Mouse (Mus musculus) stomach, embryonic 16.5 days (tissue): ENCODE results near the gene Galt. TPM values are rescaled to one million over a fixed set of nuclear protein-coding genes. Genes with fewer than 3 reads are reported as not detected.

ENCODE experiments used
- ATAC-seq: fragments of 200-750 bp; cut with Nextera tagmentation; 2 replicates; pipeline ENCODE4 v1.8.0; 2017; ENCODE audit warnings: moderate number of reproducible peaks, moderate TSS enrichment; ENCODE audit not compliant: insufficient read depth, low FRiP score
- H3K27ac ChIP-seq: fragments of 300-500 bp; sonication (generic); 2 replicates; pipeline ENCODE4 v1.5.1; 2014; ENCODE audit warnings: low read length
- H3K27me3 ChIP-seq: fragments of 300-500 bp; sonication (generic); 2 replicates; pipeline ENCODE4 v1.6.1; 2014; ENCODE audit warnings: low read length, control low read depth, mixed read lengths; ENCODE audit not compliant: control insufficient read depth, insufficient read depth
- H3K36me3 ChIP-seq: fragments of 300-500 bp; sonication (generic); 2 replicates; pipeline ENCODE4 v1.6.1; 2014; ENCODE audit warnings: low read length; ENCODE audit not compliant: control insufficient read depth, insufficient read depth
- H3K4me1 ChIP-seq: fragments of 300-500 bp; sonication (generic); 2 replicates; pipeline ENCODE4 v1.6.1; 2014; ENCODE audit warnings: low read length, control low read depth, mixed read lengths; ENCODE audit not compliant: control insufficient read depth, insufficient read depth
- H3K4me2 ChIP-seq: fragments of 300-500 bp; sonication (generic); 2 replicates; pipeline ENCODE4 v1.6.1; 2014; ENCODE audit warnings: low read depth, low read length, mixed read lengths
- H3K4me3 ChIP-seq: fragments of 300-500 bp; sonication (generic); replicated peaks from 2 replicates; pipeline ENCODE4 v1.5.1; 2014; ENCODE audit warnings: mild to moderate bottlenecking, low read length
- H3K9ac ChIP-seq: fragments of 300-500 bp; sonication (generic); 2 replicates; pipeline ENCODE4 v1.6.1; 2014; ENCODE audit warnings: low read length
- H3K9me3 ChIP-seq: fragments of 300-500 bp; sonication (generic); replicated peaks from 2 replicates; pipeline ENCODE4 v1.6.1; 2016; ENCODE audit warnings: low read length, control low read depth; ENCODE audit not compliant: control insufficient read depth
- WGBS: fragments of 180-500 bp; shearing (Covaris S2); extraction: QIAGEN DNeasy Blood & Tissue Kit; methylation state at CpG from one replicate; pipeline ENCODE4 v1.1.7; 2014; 5-methylcytosine and 5-hydroxymethylcytosine counted together
- polyA plus RNA-seq: library from polyadenylated mRNA; unstranded; fragments of >200 nt; fragmentation: Nextera tagmentation; extraction: Ambion mirVana; gene quantifications from 2 replicates; pipeline ENCODE4 v1.2.1, GENCODE M21; 2015

The Galt gene
- polyA plus RNA-seq, 1 experiment from 2014 or later = 44.7 TPM

- no peak overlapping the region for H3K4me2 ChIP-seq
- peak; percentile 54; the same call in 1 of the 2 replicates for ATAC-seq
- peaks cover 4% of the 10 kb centered on the region; the same call in 1 of the 2 replicates for H3K27me3 ChIP-seq
- H3K9ac ChIP-seq = no peak overlapping the region
- 32% methylated on average over 8 of the region's 8 CpGs for WGBS
- no peaks in the 10 kb centered on the region; the same call in 1 of the 2 replicates for H3K36me3 ChIP-seq
- H3K4me3 ChIP-seq = no peak overlapping the region
- no peaks in the 10 kb centered on the region for H3K9me3 ChIP-seq
- H3K27ac ChIP-seq = peak overlapping the region; percentile 15; the same call in 1 of the 2 replicates
- peaks cover 15% of the 10 kb centered on the region for H3K4me1 ChIP-seq
Measured at GRCm38 (mm10) chr4:41737602-41738255, 17.3 kb upstream of the Galt start.

DNA sequence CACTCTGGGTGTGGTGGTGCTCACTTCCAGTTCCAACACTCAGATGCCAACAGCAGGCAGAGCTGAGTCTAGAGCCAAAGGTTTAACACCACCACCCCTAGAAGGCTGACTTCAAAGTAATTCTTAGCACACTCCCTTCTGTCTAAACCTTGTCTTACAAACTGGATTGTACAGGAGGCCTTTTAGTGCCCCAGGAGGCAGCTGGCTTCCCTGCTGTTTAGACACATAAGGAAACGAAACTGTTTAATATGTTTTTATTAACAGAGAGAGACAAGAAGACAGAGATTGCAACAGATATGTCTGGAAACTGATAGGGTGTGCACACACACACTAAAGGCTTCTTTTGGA, 16.8 kb upstream of the Galt start:
- Histone ChIP-seq H3K9ac (no peak overlapping the region), H3K9me3 (no peaks in the 10 kb centered on the region), H3K27ac (peak overlapping the region; percentile 15; the same call in 1 of the 2 replicates), H3K27me3 (no peaks in the 10 kb centered on the region), H3K4me2 (no peak overlapping the region), H3K4me1 (peaks cover 15% of the 10 kb centered on the region), H3K36me3 (no peaks in the 10 kb centered on the region; the same call in 1 of the 2 replicates), H3K4me3 (no peak overlapping the region)
- 60% methylated on average over 1 of the region's 1 CpGs for WGBS
- ATAC-seq = no peak

- H3K9me3 ChIP-seq = no peaks in the 10 kb centered on the region
- H3K9ac ChIP-seq = no peak overlapping the region
- no peak overlapping the region for H3K4me3 ChIP-seq
- WGBS = 91% methylated on average over 13 of the region's 13 CpGs
- no peak for ATAC-seq
- no peak overlapping the region for H3K27ac ChIP-seq
- H3K4me1 ChIP-seq = peaks cover 15% of the 10 kb centered on the region
- no peaks in the 10 kb centered on the region; the same call in 1 of the 2 replicates for H3K36me3 ChIP-seq
- no peak overlapping the region for H3K4me2 ChIP-seq
- H3K27me3 ChIP-seq = no peaks in the 10 kb centered on the region
Measured at GRCm38 (mm10) chr4:41739260-41739659, 15.8 kb upstream of the Galt start.

DNA sequence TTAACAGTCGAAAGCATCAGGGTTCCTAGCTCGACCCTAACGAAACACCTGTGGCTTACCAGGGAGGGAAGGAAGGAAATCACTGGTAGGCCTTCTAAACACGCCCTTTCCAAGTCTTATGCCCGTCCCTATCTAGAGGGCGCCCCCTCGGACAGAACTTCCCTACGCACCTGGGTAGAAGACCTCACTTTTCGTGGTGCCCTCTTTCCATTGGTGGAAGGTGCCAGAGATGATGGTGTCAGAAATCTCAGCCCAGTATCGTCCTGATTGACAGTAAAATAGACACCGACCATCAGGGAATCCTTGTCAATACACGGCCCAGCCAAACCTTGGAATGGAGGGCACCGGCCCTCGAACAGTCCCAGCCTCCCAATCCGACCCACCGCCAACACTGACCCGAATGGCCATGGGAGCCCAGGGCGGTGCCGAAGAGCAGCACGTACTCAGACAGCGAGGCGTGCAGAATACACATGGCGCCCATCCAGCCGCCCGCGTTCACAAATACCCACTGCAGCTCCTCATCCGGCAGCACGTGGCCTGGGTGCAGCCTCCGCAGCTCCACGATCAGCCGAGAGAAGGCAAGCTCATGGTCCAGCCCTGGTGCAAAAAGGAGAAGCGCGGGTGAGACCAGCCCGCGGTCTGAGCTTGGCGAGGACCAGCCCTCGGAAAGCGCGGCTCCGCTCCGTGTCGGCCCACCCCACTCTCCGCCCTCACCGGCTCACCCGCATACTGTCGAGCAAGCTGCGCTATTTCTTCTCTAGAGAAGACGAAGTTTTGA, 14.5 kb upstream of the Galt start:
- peak overlapping the region; percentile 64 for H3K4me2 ChIP-seq
- H3K9me3 ChIP-seq = no peaks in the 10 kb centered on the region
- peak overlapping the region; percentile 69 for H3K4me3 ChIP-seq
- no peaks in the 10 kb centered on the region for H3K27me3 ChIP-seq
- peak overlapping the region; percentile 85 for H3K27ac ChIP-seq
- H3K36me3 ChIP-seq = no peaks in the 10 kb centered on the region; the same call in 1 of the 2 replicates
- H3K9ac ChIP-seq = peak overlapping the region; percentile 81
- peaks cover 15% of the 10 kb centered on the region for H3K4me1 ChIP-seq
- ATAC-seq = peak; percentile 83
- WGBS = under 1% methylated on average over 48 of the region's 48 CpGs

GRCm38 (mm10) chr4:41741158-41741560, 13.9 kb upstream of the Galt start:
- Histone ChIP-seq H3K27ac (peak overlapping the region; percentile 85), H3K9ac (peak overlapping the region; percentile 81), H3K9me3 (no peaks in the 10 kb centered on the region), H3K4me2 (peak overlapping the region; percentile 64), H3K36me3 (no peaks in the 10 kb centered on the region; the same call in 1 of the 2 replicates), H3K4me1 (peaks cover 15% of the 10 kb centered on the region), H3K4me3 (peak overlapping the region; percentile 69), H3K27me3 (no peaks in the 10 kb centered on the region)
- 1% methylated on average over 27 of the region's 27 CpGs for WGBS
- peak; percentile 96 for ATAC-seq

GRCm38 (mm10) chr4:41744131-41744530, 10.9 kb upstream of the Galt start:
- Histone ChIP-seq H3K4me1 (peaks cover 10% of the 10 kb centered on the region), H3K27me3 (no peaks in the 10 kb centered on the region), H3K9me3 (peaks cover 5% of the 10 kb centered on the region), H3K27ac (no peak overlapping the region), H3K4me2 (no peak overlapping the region), H3K36me3 (no peaks in the 10 kb centered on the region; the same call in 1 of the 2 replicates), H3K9ac (no peak overlapping the region), H3K4me3 (no peak overlapping the region)
- ATAC-seq = no peak
- 64% methylated on average over 2 of the region's 2 CpGs for WGBS

DNA sequence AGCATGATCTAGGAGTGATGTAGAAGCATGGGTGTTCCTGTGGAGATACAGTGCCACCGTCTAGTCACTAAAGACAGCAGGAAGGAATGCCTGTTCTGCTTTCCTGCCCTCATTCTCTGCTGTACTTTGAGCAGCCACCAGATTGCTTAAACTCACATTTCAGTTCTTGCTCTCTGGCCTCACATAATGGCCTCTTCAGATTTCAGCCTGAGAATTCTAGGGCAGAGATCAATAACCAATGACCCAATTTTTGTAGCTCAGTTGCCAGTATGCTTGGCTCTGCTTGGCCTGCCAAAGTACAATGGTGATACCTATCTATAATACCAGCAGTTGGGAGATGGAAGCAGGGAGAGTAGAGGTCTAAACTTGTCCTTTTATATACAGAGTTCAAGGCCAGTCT, 10.0 kb upstream of the Galt start:
- H3K4me2 ChIP-seq = no peak overlapping the region
- ATAC-seq = no peak
- 67% methylated on average over 1 of the region's 1 CpGs for WGBS
- no peak overlapping the region for H3K9ac ChIP-seq
- H3K9me3 ChIP-seq = peaks cover 5% of the 10 kb centered on the region
- no peaks in the 10 kb centered on the region for H3K27me3 ChIP-seq
- H3K36me3 ChIP-seq = no peaks in the 10 kb centered on the region
- H3K4me1 ChIP-seq = peaks cover 5% of the 10 kb centered on the region; the same call in 1 of the 2 replicates
- no peak overlapping the region for H3K27ac ChIP-seq
- H3K4me3 ChIP-seq = no peak overlapping the region

DNA sequence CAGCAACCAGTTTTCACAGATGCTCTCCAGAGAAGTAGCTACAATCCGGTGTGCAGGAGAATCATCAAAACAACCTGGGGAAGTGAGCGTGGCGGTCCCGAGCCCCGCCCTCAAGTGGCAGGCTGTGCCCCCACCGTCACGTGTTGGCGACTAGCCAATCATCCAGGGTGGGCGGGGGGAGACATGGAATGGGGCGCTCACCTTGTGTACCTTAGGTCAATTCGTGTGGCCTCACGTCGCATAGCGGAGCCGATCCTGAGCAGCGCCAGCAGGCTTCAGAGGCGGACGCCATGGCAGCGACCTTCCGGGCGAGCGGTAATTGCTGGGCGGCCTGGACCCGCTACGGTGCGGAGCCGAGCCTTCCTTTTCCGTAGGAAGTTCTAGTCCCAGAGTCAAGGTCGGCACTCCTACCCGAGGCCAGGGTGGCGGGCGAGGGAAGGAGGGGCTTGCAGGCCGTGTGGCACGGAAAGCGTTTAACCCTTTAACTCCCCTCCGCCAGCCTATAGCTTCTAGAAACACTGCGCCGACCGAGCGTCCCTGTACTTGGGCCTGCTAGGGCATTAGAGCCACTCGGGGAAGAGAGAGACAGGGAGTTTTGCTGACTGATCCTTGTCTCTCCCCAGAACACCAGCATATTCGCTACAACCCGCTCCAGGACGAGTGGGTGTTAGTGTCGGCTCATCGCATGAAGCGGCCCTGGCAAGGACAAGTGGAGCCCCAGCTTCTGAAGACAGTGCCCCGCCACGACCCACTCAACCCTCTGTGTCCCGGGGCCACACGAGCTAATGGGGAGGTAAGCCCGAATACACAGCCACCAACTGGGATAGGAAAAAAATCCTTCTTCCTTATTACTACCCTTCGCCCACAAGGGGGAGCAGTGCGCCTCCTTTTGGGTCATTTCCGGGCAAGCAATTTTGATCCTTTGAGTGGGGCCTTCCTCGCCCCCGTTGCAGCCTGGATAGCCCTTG, 594 bp downstream of the Galt start, which contains the start of gene Sigmar1:
Gene Sigmar1, minus strand, starts transcription at position 820 of the 968 bp plus-strand sequence.
- peak; percentile 70 for ATAC-seq
- H3K4me1 ChIP-seq = peaks cover 16% of the 10 kb centered on the region
- WGBS = under 1% methylated on average over 57 of the region's 57 CpGs
- peak within 1 kb of the TSS; percentile 74 for H3K4me3 ChIP-seq
- no peaks in the 10 kb centered on the region for H3K27me3 ChIP-seq
- peak within 1 kb of the TSS; percentile 77 for H3K4me2 ChIP-seq
- no peaks in the 10 kb centered on the region for H3K36me3 ChIP-seq
- peak within 1 kb of the TSS; percentile 90 for H3K27ac ChIP-seq
- peak within 1 kb of the TSS; percentile 80 for H3K9ac ChIP-seq
- H3K9me3 ChIP-seq = no peaks in the 10 kb centered on the region
